Mouse (Mus musculus) embryo, embryonic 10.5 days (tissue): ENCODE results near the gene H2afj.

Experiments
- DNase-seq: peaks from one replicate; pipeline ENCODE4 v3.0.0-alpha.2; 2015; ENCODE audit warnings: low spot score

The H2afj gene

DNA sequence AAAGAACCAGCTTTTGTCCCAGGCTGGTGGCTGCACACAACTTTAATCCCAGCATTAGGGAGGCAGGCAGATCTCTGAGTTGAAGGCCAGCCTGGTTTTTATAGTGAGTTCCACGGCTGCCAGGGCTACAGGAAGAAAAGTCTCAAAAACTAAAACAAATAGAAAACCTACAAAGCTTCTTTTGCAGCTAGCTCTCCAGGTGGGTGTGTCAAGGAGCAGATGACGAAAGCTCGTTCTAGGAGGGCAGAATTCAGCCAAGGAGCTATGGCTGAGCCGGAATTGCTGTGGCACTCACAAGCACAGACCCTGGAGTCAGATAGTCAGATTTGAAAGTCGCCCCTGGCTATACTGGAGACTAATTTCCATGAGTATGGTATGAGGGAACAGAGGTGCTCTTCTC lies 1.2 kb upstream of the H2afj start:
- no peak for DNase-seq

DNA sequence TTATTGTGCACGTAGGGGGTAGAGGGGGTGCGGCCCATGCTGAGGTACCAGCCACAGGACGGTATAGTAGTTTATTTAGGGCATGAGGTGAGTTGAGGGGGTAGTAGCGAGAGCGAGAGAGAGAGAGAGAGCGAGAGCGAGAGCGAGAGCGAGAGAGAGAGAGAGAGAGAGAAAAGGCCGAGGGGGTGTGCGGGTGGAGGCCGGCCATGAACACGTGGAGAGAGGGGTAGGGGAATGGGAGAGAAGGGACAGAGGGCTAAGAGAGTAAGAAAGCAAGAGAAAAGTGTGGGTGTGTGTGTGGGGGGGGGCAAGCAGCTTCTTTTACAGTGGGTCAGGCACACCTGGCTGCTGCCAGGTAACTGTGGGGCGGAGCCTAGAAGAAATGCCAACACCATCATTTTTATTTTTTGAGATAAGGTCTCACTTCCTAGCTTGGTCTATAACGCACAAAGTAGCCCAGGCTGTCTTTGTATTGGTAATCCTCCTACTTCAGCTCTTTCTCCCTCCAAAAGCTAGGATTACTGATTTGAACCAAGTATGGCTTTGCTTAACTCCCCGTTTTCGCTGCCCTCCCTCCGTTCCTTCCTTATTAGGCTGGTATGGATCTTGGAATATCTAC lies 540 bp upstream of the H2afj start:
- no peak for DNase-seq

DNA sequence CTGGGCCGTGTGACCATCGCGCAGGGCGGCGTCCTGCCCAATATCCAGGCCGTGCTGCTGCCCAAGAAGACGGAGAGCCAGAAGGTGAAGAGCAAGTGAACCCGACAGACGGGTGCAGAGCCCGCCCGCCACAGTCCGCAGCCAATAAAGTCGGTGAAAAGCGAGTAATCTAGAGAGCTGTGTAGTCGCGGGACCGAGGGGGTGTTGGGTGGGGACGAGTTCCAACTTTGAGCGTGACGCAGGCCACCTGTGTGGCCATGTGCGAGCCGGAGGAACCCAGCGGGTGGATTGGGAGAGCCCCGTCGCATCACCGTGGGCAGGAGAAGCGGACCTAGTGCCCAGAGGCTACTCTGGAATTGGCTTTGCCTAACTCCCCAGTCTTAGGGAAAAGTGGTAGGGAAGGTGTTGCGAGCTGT lies 595 bp downstream of the H2afj start:
- no peak for DNase-seq

DNA sequence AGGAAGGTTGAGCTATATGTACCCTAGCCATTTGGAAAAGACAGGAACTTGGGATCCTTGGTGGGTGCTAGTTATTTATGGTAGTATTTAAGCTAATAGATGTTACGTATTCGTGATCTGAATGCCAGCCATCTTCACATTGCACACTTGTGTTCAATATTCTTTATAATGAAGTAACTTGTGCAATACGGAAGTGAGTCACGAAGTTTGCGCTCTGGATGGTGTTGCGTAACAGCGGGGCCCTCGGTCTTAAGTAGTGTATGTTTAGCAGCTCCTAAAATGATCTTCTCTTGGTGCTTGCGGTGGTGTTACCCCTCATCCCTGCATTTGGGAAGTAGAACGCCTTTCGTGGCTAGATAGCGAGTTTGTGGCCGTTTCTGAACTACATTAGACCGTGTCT lies 1.0 kb downstream of the H2afj start:
- no peak for DNase-seq

DNA sequence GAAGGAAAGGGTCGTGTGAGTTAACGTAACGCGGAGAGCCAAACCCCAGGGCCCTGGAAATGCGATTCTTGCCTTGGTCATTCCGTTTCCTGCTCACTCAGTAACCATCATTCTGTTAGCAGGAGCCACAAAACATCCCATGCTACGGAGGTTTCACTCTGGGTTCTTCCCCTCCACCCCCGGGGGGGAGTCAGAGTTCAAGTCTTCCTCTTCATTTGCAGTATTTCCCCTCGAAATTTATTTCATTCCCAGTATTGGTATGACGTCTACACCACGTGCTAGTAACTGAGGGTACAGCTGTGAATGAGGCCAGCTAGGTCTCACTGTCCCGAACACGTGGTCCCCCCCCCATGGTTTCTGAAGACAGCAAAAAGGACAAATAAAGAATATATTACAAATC lies 1.6 kb downstream of the H2afj start:
- DNase-seq: no peak

DNA sequence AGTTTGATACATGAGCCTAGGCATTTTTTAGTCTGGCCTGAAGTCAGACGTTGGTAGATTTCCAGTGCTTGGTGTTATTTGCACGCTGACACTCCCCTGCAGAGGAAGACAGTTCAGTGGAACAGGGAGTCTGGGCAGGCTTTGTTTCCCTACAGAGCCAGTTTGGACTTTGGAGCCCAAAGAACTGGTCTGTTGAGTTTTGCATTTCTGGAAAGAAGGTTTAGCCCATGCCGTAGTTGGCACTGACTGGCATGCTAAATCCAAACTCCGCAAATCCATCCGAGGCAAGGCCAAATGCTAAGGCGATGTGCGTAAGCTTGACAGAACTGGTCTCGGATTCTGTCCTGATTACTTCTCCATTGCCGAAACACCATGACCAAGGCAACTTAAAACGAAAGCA lies 3.2 kb downstream of the H2afj start:
- DNase-seq: no peak

DNA sequence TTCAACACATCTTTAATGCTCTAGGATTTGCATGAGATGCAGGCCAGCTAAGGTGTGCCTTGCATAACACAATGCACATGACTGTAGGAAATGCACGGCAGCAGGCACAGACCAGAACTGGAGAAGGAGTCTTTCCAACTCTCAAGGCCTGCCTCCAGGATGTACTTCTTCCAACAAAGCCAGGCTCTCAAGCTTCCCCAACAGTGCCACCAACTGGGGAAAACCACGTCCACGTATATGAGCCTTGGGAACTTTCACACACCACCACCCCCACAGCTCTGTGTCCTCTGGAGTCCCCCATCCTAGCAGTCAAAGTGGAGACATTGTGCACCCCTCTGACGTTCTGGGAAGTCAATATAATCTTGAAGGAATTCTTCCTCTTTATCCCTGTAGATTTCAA lies 5.1 kb downstream of the H2afj start:
- no peak for DNase-seq

DNA sequence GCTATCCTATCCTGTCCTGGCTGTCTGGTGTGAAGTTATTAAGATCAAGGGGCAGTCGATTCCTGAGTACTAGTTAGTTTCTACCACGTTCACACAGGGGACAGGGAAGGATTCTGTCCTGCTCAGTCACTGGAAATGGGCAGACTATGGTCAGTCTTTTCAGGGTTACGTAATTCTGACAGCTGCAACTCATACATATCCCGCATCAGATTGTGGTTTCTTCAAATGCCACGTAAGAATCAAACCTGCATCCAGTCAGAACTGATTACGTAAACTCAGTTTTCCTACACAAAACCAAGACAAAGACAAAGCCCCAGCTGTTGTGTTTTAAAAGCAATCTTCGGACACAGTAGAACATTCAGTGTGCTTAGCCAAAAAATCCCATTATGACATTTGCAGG lies 7.3 kb downstream of the H2afj start:
- no peak for DNase-seq

DNA sequence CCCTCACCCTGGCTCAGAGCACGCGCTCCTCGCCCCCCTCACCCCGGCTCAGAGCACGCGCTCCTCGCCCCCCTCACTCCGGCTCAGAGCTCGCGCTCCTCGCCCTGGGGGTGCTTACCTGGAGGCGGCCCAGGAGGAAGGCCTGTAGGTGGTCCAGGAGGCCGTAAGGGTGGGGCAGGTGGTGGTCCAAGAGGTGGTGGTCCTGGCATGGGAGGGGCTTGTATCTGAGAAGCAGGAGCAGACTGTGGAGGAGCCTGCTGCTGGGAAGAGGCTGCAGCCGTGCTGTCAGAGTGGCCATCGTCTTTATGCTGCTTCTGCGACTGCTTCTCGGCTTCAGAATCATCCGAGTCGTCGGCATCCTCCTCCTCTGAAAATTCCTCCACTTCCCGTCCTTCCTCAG lies 8.8 kb downstream of the H2afj start:
- no peak for DNase-seq

DNA sequence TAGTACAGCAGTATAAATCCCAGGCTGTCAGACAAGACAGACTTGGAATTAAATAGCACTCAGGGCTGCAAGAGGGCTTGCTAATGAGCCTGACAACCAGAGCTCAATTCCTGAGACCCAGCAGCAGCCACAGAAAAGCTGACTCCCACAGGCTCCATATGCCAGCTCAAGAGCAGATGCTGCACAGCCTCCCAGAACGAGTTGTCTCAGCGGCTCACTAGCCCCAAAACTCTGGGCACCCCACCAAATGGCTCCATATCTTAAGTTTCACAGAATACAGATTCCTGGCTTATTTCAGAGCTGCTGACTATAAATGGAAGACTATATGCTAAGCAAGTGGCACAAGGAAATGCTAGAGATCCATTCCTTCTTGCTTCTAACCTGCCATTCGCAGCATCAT lies 9.5 kb downstream of the H2afj start:
- DNase-seq: no peak

DNA sequence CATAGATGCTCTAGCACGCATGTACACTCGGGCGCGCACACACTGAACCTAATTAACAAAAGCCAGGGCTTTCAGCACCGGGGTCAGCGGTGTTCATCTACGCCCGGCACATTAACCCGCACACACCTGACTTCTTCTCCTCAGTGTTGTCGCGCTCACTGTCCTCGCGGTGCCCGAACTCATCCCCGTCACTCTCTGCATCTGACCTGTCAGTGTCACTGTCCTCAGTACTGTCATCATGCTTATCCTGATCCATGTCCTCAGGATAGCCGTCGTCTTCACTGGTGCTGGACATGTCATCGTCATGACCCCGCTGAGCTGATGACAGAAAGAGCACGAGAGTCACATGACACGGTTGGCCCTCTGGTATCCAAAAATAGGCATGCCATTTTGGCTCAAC lies 12.3 kb downstream of the H2afj start:
- no peak for DNase-seq

DNA sequence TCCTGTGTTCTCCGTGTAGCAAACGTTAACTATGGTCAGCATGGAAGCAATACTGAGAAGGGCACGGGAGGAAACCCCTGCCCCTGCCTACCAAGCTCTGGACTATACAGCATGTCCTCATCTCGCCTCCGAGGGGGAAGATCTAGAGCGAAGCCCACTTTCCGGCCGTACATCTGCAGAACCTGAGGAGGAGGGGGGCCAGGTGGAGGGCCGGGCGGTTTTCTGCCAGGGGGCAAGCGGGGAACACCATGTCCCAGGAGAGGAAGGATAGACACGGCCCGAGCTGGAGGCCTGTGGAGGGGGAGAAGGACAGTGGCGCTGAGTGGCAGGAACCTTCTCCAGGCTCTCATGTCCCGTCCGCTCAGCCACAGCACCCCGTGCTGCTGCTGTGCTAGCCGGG lies 13.0 kb downstream of the H2afj start:
- no peak for DNase-seq

DNA sequence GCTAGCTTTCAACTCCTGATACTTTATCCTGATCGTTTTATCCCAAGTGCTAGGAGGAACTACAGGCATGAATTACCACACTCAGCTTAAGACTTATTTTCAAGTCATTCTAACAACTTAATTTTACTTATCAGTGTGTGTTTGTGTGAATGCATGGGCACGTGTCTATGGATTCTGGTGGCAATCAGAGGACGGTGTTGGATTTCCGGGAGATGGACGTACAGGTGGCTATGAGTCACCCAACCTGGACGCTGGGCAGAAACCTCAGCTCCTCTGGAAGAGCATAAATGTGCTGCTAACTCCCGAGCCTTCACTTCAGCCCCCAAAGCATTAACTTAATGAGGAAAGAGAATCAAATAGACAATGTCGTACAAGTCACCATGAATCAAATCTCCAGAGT lies 16.9 kb downstream of the H2afj start:
- DNase-seq: no peak

DNA sequence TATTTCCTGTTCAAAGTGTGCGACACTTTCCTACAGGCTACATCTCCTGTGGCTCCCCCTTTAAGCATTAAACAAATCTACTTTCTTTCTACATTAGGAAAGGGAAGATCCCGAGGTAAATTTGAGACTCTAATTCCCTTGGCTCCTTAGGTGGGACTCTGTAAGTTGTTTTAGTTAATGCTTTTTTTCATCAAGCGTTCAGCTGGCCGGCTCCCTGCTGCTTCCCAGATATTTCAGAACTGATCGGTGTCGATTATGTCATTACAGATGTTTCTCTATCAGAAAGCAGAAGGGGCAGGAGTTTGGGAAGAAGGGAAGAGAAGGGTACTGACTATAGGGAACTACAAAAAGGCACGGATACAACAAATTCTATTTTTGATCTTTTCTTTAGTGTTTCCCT lies 19.1 kb downstream of the H2afj start:
- DNase-seq: no peak

DNA sequence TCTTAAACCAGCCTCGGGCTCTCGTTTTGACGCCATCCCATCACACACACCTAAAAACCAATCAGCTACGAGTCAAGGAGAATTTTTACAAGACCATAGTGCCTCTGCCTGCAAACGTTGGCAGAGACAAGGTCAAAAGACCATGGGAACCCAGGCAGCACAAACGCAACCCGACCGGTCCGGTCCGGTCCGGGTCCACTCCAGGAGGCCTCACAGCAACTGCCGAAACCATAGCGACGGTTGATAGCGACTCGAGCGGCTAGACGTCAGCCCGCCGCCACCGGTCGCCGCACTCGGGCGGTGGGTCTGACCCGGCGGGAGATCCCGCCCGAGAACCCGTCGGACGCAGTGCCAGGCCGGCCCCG lies 19.5 kb downstream of the H2afj start, which contains the start of gene BC049715:
Gene BC049715 (plus strand): TSS at position 111 of the 365 bp plus-strand sequence.
- DNase-seq: peak; percentile 47

DNA sequence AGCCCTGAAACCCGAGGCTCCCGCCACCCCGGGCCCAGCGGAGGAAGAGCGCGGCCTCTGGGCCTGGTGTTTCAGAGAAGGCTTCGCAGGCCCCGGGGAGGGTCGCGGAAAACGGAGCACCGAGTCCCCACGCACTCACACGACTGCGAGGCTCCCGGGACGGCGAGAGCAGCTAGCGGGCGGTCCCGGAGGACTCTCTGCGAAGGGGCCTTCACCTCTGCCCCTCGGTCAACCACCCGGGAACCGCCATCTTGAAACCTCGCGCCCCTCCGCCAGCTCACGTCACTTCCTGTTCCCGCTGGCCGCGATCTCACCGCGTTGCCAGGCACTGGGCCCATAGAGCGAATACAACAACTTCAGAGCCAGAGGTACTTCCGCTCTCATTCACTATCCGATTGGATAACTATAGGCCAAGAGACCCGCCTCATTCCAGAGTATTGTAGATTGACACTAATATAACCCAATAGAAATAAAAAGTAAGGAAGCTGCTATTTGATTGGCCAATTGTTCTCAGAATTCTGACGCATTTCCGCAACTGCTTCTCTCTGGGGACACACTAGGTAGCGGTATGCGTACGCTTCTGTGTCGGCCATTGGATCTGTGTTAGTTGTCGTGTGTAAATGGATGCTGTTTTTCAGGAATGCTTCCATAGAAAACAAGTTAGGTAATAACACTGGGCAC lies 20.0 kb downstream of the H2afj start, which contains the start of gene Wbp11:
Gene Wbp11 (minus strand): TSS at position 353 of the 681 bp plus-strand sequence.
- DNase-seq: peak; percentile 97

DNA sequence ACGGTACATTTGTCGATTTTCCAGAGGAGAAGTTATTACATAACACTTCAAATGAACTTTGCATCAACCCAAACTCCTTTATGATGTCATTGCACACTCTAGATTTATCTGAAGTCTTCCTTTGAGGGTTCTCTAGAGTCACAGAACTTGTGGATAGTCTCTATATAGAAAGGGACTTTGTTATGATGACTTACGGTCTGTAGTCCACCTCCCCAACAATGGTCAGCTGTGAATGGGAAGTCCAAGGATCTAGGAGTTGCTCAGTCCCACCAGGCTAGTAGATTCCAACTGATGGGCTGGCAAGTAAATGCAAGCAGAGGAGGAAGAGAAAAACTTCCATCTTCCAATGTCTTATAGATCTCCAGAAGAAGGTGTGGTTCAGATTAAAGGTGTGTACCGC lies 20.6 kb downstream of the H2afj start:
- DNase-seq: no peak

DNA sequence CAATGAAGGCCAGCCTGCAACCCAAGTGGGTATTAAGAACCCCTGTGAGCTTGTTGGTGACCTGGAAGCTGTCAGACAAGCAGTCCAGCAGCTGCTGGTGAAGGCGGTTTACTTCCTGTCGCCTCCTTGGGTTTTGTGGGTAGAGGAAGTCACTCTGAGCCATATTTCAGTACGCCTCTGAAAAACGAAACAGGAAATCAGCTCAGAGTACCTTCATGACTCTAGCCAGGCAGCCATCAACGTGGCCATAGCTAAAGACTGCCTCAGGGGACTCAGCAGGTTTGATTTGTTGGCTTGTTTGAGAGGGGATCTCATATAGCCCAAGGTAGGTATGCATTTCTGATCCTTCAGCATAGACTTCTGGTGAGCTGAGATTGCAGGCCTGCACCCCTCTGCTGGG lies 23.7 kb downstream of the H2afj start:
- no peak for DNase-seq

DNA sequence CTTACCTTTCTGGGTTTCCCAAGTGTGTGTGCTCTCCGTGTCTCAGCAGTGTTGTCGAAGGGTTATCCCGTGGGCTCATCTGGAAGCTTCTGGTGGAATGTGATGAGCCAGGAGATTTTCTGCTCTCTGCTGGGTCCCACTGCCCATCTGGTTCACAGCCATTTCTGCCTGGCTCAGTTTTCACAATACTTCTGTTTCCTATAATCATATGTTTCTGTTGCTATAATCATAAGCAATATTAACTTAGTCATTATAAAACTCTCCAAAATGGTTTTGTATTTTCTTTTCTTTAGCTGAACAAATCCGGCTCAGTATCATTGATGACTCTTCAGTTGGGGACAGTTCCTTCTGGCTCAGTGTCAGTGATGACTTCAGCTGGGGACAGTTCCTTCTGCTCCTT lies 27.3 kb downstream of the H2afj start, which contains the start of gene Smco3:
Gene Smco3 (minus strand): TSS at position 101 of the 400 bp plus-strand sequence.
- no peak for DNase-seq

DNA sequence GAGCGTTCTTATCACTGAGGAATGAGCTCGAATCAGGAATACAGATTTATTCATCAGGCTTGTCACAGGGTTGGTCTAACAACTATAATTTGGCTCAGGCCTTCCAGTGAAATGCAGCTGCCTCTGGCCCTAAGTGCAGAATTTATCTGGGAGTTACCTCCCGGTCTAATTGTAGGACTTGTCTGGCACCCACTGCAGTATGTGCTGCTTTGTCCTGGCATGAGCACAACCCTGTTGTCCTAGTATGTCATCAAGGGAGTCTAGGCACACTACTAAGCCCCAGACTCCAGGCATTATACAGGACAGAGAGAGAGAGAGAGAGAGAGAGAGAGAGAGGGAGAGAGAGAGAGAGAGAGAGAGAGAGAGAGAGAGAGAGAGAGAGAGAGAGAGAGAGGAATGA lies 29.3 kb downstream of the H2afj start:
- DNase-seq: no peak

DNA sequence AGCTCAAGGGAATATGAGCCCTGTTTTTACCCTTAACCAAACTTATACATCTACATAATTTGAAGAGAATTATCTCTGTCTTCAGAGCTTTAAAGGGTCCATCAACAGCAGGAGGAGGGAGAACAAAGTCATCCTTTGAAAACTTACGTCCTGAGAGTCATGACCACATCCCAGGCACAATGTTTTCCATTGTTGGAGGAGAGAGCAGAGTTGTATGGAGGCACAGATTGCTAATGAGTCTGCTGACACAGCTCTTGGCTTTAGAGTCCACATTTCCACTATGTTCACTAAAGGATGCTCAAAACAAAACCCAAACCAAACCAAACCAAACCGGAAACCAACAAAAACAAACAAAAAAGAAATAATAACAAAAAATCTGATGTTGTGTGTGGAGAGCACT lies 36.9 kb downstream of the H2afj start:
- DNase-seq: no peak

DNA sequence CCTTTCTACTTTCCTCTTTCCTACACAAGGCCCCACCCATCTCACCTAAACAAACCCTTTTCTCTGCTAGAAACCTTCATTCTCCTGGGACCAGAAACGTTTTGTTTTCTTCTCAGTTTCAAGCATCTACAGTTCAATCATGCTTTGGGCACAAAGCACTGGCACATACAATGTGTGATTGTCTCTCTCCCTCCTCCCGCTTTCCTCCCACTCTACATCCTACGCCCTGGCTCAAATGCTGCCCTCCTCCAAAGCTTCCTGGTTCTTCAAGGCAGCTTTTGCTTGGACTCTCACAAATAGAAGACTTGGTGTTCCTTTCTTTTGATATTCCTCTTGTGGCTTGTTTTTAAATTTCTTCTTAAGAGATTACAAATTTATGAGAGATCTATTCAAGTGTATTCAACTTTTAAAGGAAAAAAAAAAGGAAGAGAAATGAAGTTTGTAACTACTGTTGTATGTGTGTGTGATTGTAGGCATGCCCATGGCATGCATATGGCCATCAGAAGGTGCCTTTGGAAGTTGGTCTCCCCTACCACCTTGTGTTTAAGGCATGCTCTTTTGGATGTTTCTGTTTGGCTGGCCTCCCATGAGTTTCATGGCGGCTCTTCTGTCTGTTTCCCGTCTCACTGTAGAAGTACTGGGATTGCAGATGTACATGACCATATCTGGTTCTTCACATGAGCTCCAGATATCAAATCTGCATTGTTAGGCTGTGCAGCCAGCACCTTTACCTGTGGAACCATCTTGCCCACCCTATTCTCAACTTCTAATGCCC lies 37.8 kb downstream of the H2afj start:
- DNase-seq: no peak

DNA sequence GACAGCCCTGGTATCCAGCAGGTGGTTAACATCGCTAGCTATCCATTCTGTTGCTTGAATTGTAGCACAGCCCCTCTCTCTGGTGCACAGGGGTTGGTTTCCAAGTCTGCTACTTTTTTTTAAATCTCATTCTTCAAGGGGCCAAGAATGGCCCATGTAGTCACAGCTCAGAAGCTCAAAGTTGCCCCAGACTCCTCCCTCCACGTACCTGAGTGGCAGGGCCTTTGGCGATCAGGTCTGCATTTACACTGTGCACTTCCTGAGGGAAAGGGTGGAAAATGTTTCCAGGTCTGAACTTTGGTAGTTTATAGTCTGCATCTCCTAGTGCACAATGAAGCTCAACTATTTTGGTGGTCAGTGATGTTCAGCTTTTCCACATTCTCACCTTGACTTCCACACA lies 39.2 kb downstream of the H2afj start:
- no peak for DNase-seq
